ENCODE assay signal across 12 mouse cellular contexts in genomic region chr9:71606296-71607057, GRCm38 (mm10). TPM values are rescaled to one million over a fixed set of nuclear protein-coding genes. Genes with fewer than 3 reads are reported as not detected.
A peak's percentile ranks its signal among the peaks of the same experiment; 100 is the strongest.
DNase-seq lines count a peak whose midpoint lies in the region; ATAC-seq and TF ChIP-seq lines count a peak whose summit lies in the region.
"Had no signal": no experiment of that assay in that cellular context is flagged by ENCODE, and none has a peak within 500 bp of the region (broad histone marks: within the 10 kb centered on the region; RNA-seq: fewer than 3 reads in every experiment).

No protein-coding gene starts in this region.

- H3K27me3 ChIP-seq in heart, embryonic 10.5 days (ENCODE audit: insufficient read depth, poor library complexity, severe bottlenecking) = no peaks in the 10 kb centered on the region
- H3K27me3 ChIP-seq in heart, postnatal 0 days (ENCODE audit: control insufficient read depth, insufficient read depth, low read length) = no peaks in the 10 kb centered on the region
- no peaks in the 10 kb centered on the region for H3K27me3 ChIP-seq in lung, postnatal 0 days (replicated peaks; ENCODE audit: insufficient read depth, low read length)
- H3K27me3 ChIP-seq in midbrain, postnatal 0 days (ENCODE audit: insufficient read depth, low read length) = no peaks in the 10 kb centered on the region
- H3K27me3 ChIP-seq: neural tube, embryonic 12.5 days had no signal

- no peak for TF ChIP-seq CTCF in heart, postnatal 0 days (IDR thresholded peaks at IDR 0.05; ENCODE audit: low read depth)
- TF ChIP-seq CTCF in lung, postnatal 0 days (IDR thresholded peaks at IDR 0.05) = no peak
- no peak for TF ChIP-seq CTCF in midbrain, postnatal 0 days (IDR thresholded peaks at IDR 0.05)

- no peaks in the 10 kb centered on the region for H3K9me3 ChIP-seq in heart, embryonic 10.5 days
- no peaks in the 10 kb centered on the region for H3K9me3 ChIP-seq in heart, postnatal 0 days (replicated peaks; ENCODE audit: control insufficient read depth, low read length)
- H3K9me3 ChIP-seq in lung, postnatal 0 days (ENCODE audit: low read length) = no peaks in the 10 kb centered on the region
- H3K9me3 ChIP-seq in midbrain, postnatal 0 days (ENCODE audit: low read length) = no peaks in the 10 kb centered on the region
- H3K9me3 ChIP-seq: neural tube, embryonic 12.5 days had no signal

- H3K4me3 ChIP-seq in heart, embryonic 10.5 days = no peak overlapping the region
- no peak overlapping the region for H3K4me3 ChIP-seq in heart, postnatal 0 days (ENCODE audit: low read depth, low read length)
- no peak overlapping the region for H3K4me3 ChIP-seq in lung, postnatal 0 days (ENCODE audit: low read depth, low read length)
- no peak overlapping the region for H3K4me3 ChIP-seq in midbrain, postnatal 0 days (ENCODE audit: low read depth, low read length)
- H3K4me3 ChIP-seq: neural tube, embryonic 12.5 days had no signal

- peak; percentile 90 for TF ChIP-seq EP300 in heart, postnatal 0 days (IDR thresholded peaks at IDR 0.05; ENCODE audit: low read depth)
- TF ChIP-seq EP300 in lung, postnatal 0 days (IDR thresholded peaks at IDR 0.05) = peak; percentile 98

- no peak for DNase-seq in heart, embryonic 10.5 days (ENCODE audit: low spot score)
- DNase-seq in heart, postnatal 14 days = no peak
- DNase-seq in MEL-GATA-1-ER (ENCODE audit: extremely low read depth, low read depth) = peak; percentile 87
- DNase-seq in heart, postnatal 0 days (ENCODE audit: low spot score) = peak; percentile 71
- DNase-seq in lung, postnatal 0 days (ENCODE audit: low spot score) = peak; percentile 74
- no peak for DNase-seq in adipocyte (ENCODE audit: low spot score)
- DNase-seq in gastrocnemius, postnatal 36 days = no peak
- DNase-seq in midbrain, postnatal 0 days (ENCODE audit: low spot score) = no peak
- DNase-seq: forebrain, postnatal 0 days; kidney, adult 2 months had no signal

- peak overlapping the region; percentile 22; the same call in 1 of the 2 replicates for H3K4me2 ChIP-seq in heart, postnatal 0 days (ENCODE audit: low read depth, low read length)
- H3K4me2 ChIP-seq in lung, postnatal 0 days (replicated peaks; ENCODE audit: low read depth, low read length) = no peak overlapping the region
- H3K4me2 ChIP-seq in midbrain, postnatal 0 days (ENCODE audit: low read depth, low read length, poor library complexity, severe bottlenecking) = no peak overlapping the region
- H3K4me2 ChIP-seq: neural tube, embryonic 12.5 days had no signal

- peak overlapping the region; percentile 74 for H3K27ac ChIP-seq in heart, embryonic 10.5 days
- H3K27ac ChIP-seq in heart, postnatal 0 days (ENCODE audit: low read depth) = peak overlapping the region; percentile 70
- peak overlapping the region; percentile 66 for H3K27ac ChIP-seq in lung, postnatal 0 days (ENCODE audit: low read length)
- no peak overlapping the region for H3K27ac ChIP-seq in midbrain, postnatal 0 days (ENCODE audit: low read depth, low read length)
- H3K27ac ChIP-seq: neural tube, embryonic 12.5 days had no signal

- H3K4me1 ChIP-seq in heart, embryonic 10.5 days = peaks cover 60% of the 10 kb centered on the region
- H3K4me1 ChIP-seq in heart, postnatal 0 days (ENCODE audit: control insufficient read depth, insufficient read depth) = peaks cover 40% of the 10 kb centered on the region
- H3K4me1 ChIP-seq in lung, postnatal 0 days (ENCODE audit: insufficient read depth, low read depth, low read length) = peaks cover 4% of the 10 kb centered on the region; the same call in 1 of the 2 replicates
- no peaks in the 10 kb centered on the region for H3K4me1 ChIP-seq in midbrain, postnatal 0 days (ENCODE audit: insufficient read depth, low read length)
- H3K4me1 ChIP-seq: neural tube, embryonic 12.5 days had no signal

- H3K9ac ChIP-seq in heart, postnatal 0 days (replicated peaks; ENCODE audit: low read depth, low read length) = no peak overlapping the region
- no peak overlapping the region for H3K9ac ChIP-seq in lung, postnatal 0 days (replicated peaks; ENCODE audit: low read depth)
- no peak overlapping the region for H3K9ac ChIP-seq in midbrain, postnatal 0 days (replicated peaks; ENCODE audit: low read length, poor library complexity, severe bottlenecking)
- H3K9ac ChIP-seq: forebrain, postnatal 0 days; neural tube, embryonic 12.5 days had no signal

- intact Hi-C loops in heart, postnatal 14 days (cut with DNase I) = no loop called here
- intact Hi-C loops in gastrocnemius, postnatal 36 days (cut with DNase I) = no loop called here

- H3K36me3 ChIP-seq in heart, embryonic 10.5 days = no peaks in the 10 kb centered on the region
- no peaks in the 10 kb centered on the region for H3K36me3 ChIP-seq in heart, postnatal 0 days (replicated peaks; ENCODE audit: control insufficient read depth, insufficient read depth, low read length)
- no peaks in the 10 kb centered on the region for H3K36me3 ChIP-seq in lung, postnatal 0 days (ENCODE audit: insufficient read depth, low read length)
- H3K36me3 ChIP-seq in midbrain, postnatal 0 days (ENCODE audit: insufficient read depth, low read length) = no peaks in the 10 kb centered on the region
- H3K36me3 ChIP-seq: neural tube, embryonic 12.5 days had no signal

- WGBS in heart, embryonic 10.5 days = 31% methylated on average over 13 of the region's 13 CpGs
- WGBS in heart, postnatal 0 days = 23% methylated on average over 13 of the region's 13 CpGs
- WGBS in lung, postnatal 0 days = 38% methylated on average over 13 of the region's 13 CpGs
- WGBS in midbrain, postnatal 0 days = 82% methylated on average over 13 of the region's 13 CpGs

- peak; percentile 68 for ATAC-seq in heart, postnatal 0 days (ENCODE audit: insufficient read depth, low read depth)
- peak; percentile 95 for ATAC-seq in lung, postnatal 0 days
- ATAC-seq in midbrain, postnatal 0 days (ENCODE audit: low FRiP score) = no peak
- ATAC-seq: activated CD4-positive, CD25-positive, alpha-beta regulatory T cell, adult 4 months; forebrain, postnatal 0 days had no signal

RNA-seq across cellular contexts. Expression of gene Myzap, which starts 14.3 kb away (rescaled TPM):
- 23.4 and 38.5 TPM in 2 replicates for polyA plus RNA-seq in heart, embryonic 10.5 days (2016; fragmentation: Nextera tagmentation; extraction: Ambion mirVana)
- total RNA-seq in heart, postnatal 14 days (2021) = 100 to 1,000 TPM; 341 to 359 TPM
- 196 and 240 TPM in 2 replicates for total RNA-seq in heart, postnatal 0 days (2014; rRNA removed; ENCODE audit: low replicate concordance)
- 301 and 341 TPM in 2 replicates for polyA plus RNA-seq in heart, postnatal 0 days (2015; fragmentation: Nextera tagmentation; extraction: Ambion mirVana)
- 126 and 136 TPM in 2 replicates for polyA plus RNA-seq in lung, postnatal 0 days (2015; fragmentation: Nextera tagmentation; extraction: Ambion mirVana)
- total RNA-seq in gastrocnemius, postnatal 36 days (2021) = 1 to 10 TPM; 4.5 to 4.9 TPM
- total RNA-seq in midbrain, postnatal 0 days (2014; rRNA removed) = 0.99 and 1.4 TPM in 2 replicates
- polyA plus RNA-seq in midbrain, postnatal 0 days (2015; fragmentation: Nextera tagmentation; extraction: Ambion mirVana) = 1.9 and 2.1 TPM in 2 replicates

Comparison
In these comparisons a context has a peak if more than half of its experiments do, and no peak if none do; other contexts are left out.
1. DNase-seq: peak in MEL-GATA-1-ER (single experiment), heart, postnatal 0 days (single experiment) and lung, postnatal 0 days (single experiment); none in heart, embryonic 10.5 days (single experiment), heart, postnatal 14 days (0 of 2), adipocyte (single experiment), gastrocnemius, postnatal 36 days (0 of 2) and midbrain, postnatal 0 days (single experiment).
2. RNA of gene Myzap, which starts 14.3 kb away (total RNA-seq): 341 to 359 TPM in heart, postnatal 14 days and 196 to 240 TPM in heart, postnatal 0 days; 4.5 to 4.9 TPM in gastrocnemius, postnatal 36 days and 0.99 to 1.4 TPM in midbrain, postnatal 0 days; every median in the first group is over 10 times any median in the second.